Mouse (Mus musculus): Measurements from ENCODE around the gene Prl8a8. TPM values are rescaled to one million over a fixed set of nuclear protein-coding genes. Genes with fewer than 3 reads are reported as not detected.

Gene Prl8a8
- total RNA-seq (2014; fragmentation: Nextera tagmentation) (not detected in 2 replicates), total RNA-seq (2017) (not detected in 2 replicates)

GRCm38 (mm10) chr13:27513117-27513516 is at the start of gene Prl8a8:
TSS of gene Prl8a8 (minus strand) at chr13:27513217.
- no peak for ATAC-seq (replicated peaks; ENCODE audit: low FRiP score, low TSS enrichment, poor library complexity, severe bottlenecking)

GRCm38 (mm10) chr13:27553336-27553735 is 40.3 kb upstream of the Prl8a8 start:
- ATAC-seq (replicated peaks; ENCODE audit: low FRiP score, low TSS enrichment, poor library complexity, severe bottlenecking) = no peak

- ATAC-seq (replicated peaks; ENCODE audit: low FRiP score, low TSS enrichment, poor library complexity, severe bottlenecking) = no peak
Measured at GRCm38 (mm10) chr13:27523156-27523555, 10.1 kb upstream of the Prl8a8 start.

- no peak for ATAC-seq (replicated peaks; ENCODE audit: low FRiP score, low TSS enrichment, poor library complexity, severe bottlenecking)
Measured at GRCm38 (mm10) chr13:27507645-27508044, 5.4 kb downstream of the Prl8a8 start.

Other genes starting within 250 kb of the Prl8a8 start
- not detected in 2 replicates for gene Prl6a1, start 200.6 kb downstream of the Prl8a8 start, total RNA-seq (2014; fragmentation: Nextera tagmentation)
- not detected in 2 replicates for gene Prl6a1, start 200.6 kb downstream of the Prl8a8 start, total RNA-seq (2017)
- not detected in 2 replicates for gene Prl8a2, start 167.5 kb downstream of the Prl8a8 start, total RNA-seq (2014; fragmentation: Nextera tagmentation)
- not detected in 2 replicates for gene Prl8a2, start 167.5 kb downstream of the Prl8a8 start, total RNA-seq (2017)
- gene Prl2b1, start 122.4 kb downstream of the Prl8a8 start, total RNA-seq (2014; fragmentation: Nextera tagmentation) = not detected in 2 replicates
- not detected in 2 replicates for gene Prl2b1, start 122.4 kb downstream of the Prl8a8 start, total RNA-seq (2017)
- not detected in 2 replicates for gene Prl8a6, start 74.5 kb downstream of the Prl8a8 start, total RNA-seq (2014; fragmentation: Nextera tagmentation)
- not detected in 2 replicates for gene Prl8a6, start 74.5 kb downstream of the Prl8a8 start, total RNA-seq (2017)
- not detected in 2 replicates for gene Prl8a9, start 51.4 kb upstream of the Prl8a8 start, total RNA-seq (2014; fragmentation: Nextera tagmentation)
- not detected in 2 replicates for gene Prl8a9, start 51.4 kb upstream of the Prl8a8 start, total RNA-seq (2017)
- gene Prl8a1, start 69.0 kb upstream of the Prl8a8 start, total RNA-seq (2014; fragmentation: Nextera tagmentation) = not detected in 2 replicates
- not detected in 2 replicates for gene Prl8a1, start 69.0 kb upstream of the Prl8a8 start, total RNA-seq (2017)
- gene Prl7b1, start 97.4 kb upstream of the Prl8a8 start, total RNA-seq (2014; fragmentation: Nextera tagmentation) = not detected in 2 replicates
- gene Prl7b1, start 97.4 kb upstream of the Prl8a8 start, total RNA-seq (2017) = not detected in 2 replicates
- not detected in 2 replicates for gene Prl7a1, start 129.3 kb upstream of the Prl8a8 start, total RNA-seq (2014; fragmentation: Nextera tagmentation)
- not detected in 2 replicates for gene Prl7a1, start 129.3 kb upstream of the Prl8a8 start, total RNA-seq (2017)
- not detected in 2 replicates for gene Prl7a2, start 154.8 kb upstream of the Prl8a8 start, total RNA-seq (2014; fragmentation: Nextera tagmentation)
- not detected in 2 replicates for gene Prl7a2, start 154.8 kb upstream of the Prl8a8 start, total RNA-seq (2017)
- gene Prl7d1, start 203.5 kb upstream of the Prl8a8 start, total RNA-seq (2014; fragmentation: Nextera tagmentation) = not detected in 2 replicates
- gene Prl7d1, start 203.5 kb upstream of the Prl8a8 start, total RNA-seq (2017) = not detected in 2 replicates